Mouse (Mus musculus) hematopoietic stem cell, adult 5-6 weeks (primary cell): ENCODE results near the gene Slc16a13. TPM values are rescaled to one million over a fixed set of nuclear protein-coding genes. Genes with fewer than 3 reads are reported as not detected.
A peak's percentile ranks its signal among the peaks of the same experiment; 100 is the strongest.

Source experiments
- ATAC-seq, 2 experiments: fragments of 125-278 bp in 1 of 2; replicated peaks in 1 of 2; 2 replicates each; pipeline ENCODE4 v1.8.0; 2016 to 2017; ENCODE audit warnings: inconsistent platforms in 2 of 2, mild to moderate bottlenecking in 2 of 2, moderate number of reproducible peaks in 2 of 2, low read depth in 1 of 2, moderate TSS enrichment in 1 of 2; ENCODE audit not compliant: low FRiP score in 2 of 2, poor library complexity in 2 of 2, severe bottlenecking in 2 of 2, insufficient read depth in 1 of 2, low TSS enrichment in 1 of 2
- total RNA-seq: library from RNA; stranded (forward); fragments of 172-1452, 232-1000 nt; gene quantifications from 2 replicates; pipeline ENCODE4 v1.2.3, GENCODE M21; 2017

Gene Slc16a13
- 13.4 and 15.6 TPM in 2 replicates for total RNA-seq

- peak; percentile 78 to 84 for ATAC-seq
These were observed at the start of gene Slc16a13 for GRCm38 (mm10) chr11:70220731-70221602. Gene Slc16a13, minus strand, starts transcription at chr11:70221064.

GRCm38 (mm10) chr11:70266405-70266804 lies 45.5 kb upstream of the Slc16a13 start:
- no peak for ATAC-seq

GRCm38 (mm10) chr11:70265819-70266218 lies 45.0 kb upstream of the Slc16a13 start:
- ATAC-seq: no peak

- no peak for ATAC-seq
These were observed 44.4 kb upstream of the Slc16a13 start for GRCm38 (mm10) chr11:70265252-70265651.

- ATAC-seq: no peak
These were observed 38.2 kb upstream of the Slc16a13 start for GRCm38 (mm10) chr11:70259035-70259434.

- no peak; a peak in 1 of 4 replicates for ATAC-seq
These were observed 34.2 kb upstream of the Slc16a13 start, which contains the start of gene Alox12 for GRCm38 (mm10) chr11:70254931-70255531. Gene Alox12, minus strand, starts transcription at chr11:70255353.

GRCm38 (mm10) chr11:70254337-70254736 lies 33.5 kb upstream of the Slc16a13 start:
- peak in 1 of 2 experiments; percentile 51; a peak in 2 of 4 replicates for ATAC-seq

- no peak for ATAC-seq
These were observed 31.0 kb upstream of the Slc16a13 start for GRCm38 (mm10) chr11:70251853-70252252.

- ATAC-seq: peak; percentile 22 to 23; a peak in 1 of 4 replicates
These were observed 29.3 kb upstream of the Slc16a13 start for GRCm38 (mm10) chr11:70250150-70250549.

- peak; percentile 23 to 74; a peak in 2 of 4 replicates for ATAC-seq
These were observed 26.4 kb upstream of the Slc16a13 start for GRCm38 (mm10) chr11:70247136-70247845.

- no peak for ATAC-seq
These were observed 21.7 kb upstream of the Slc16a13 start for GRCm38 (mm10) chr11:70242591-70242990.

GRCm38 (mm10) chr11:70239541-70240279 lies 18.8 kb upstream of the Slc16a13 start, which contains the start of the genes Gm21988 and Rnasek:
Gene Gm21988, minus strand, starts transcription at chr11:70239830.
Gene Rnasek, minus strand, starts transcription at chr11:70239842.
- ATAC-seq: peak; percentile 34 to 51; a peak in 3 of 4 replicates

- ATAC-seq: no peak
These were observed 18.0 kb upstream of the Slc16a13 start for GRCm38 (mm10) chr11:70238591-70239440.

GRCm38 (mm10) chr11:70237457-70238167 lies 16.7 kb upstream of the Slc16a13 start, which contains the start of gene 0610010K14Rik:
Gene 0610010K14Rik, minus strand, starts transcription at chr11:70237914.
- peak; percentile 86 to 87 for ATAC-seq

- no peak for ATAC-seq
These were observed 15.9 kb upstream of the Slc16a13 start for GRCm38 (mm10) chr11:70236717-70237116.
